Mouse (Mus musculus) inflammation-experienced regulatory T-cells (primary cell): ENCODE measurements around the gene Akap13. TPM values are rescaled to one million over a fixed set of nuclear protein-coding genes. Genes with fewer than 3 reads are reported as not detected.

Experiments used
- polyA plus RNA-seq, 2 experiments: library from polyadenylated mRNA; unstranded; fragments of 100-300 nt; shearing (Covaris generic); gene quantifications; one replicate each; pipeline ENCODE4 v1.2.1; 2017

The Akap13 gene
- 100 to 1,000 TPM; 266 to 306 TPM for polyA plus RNA-seq

DNA sequence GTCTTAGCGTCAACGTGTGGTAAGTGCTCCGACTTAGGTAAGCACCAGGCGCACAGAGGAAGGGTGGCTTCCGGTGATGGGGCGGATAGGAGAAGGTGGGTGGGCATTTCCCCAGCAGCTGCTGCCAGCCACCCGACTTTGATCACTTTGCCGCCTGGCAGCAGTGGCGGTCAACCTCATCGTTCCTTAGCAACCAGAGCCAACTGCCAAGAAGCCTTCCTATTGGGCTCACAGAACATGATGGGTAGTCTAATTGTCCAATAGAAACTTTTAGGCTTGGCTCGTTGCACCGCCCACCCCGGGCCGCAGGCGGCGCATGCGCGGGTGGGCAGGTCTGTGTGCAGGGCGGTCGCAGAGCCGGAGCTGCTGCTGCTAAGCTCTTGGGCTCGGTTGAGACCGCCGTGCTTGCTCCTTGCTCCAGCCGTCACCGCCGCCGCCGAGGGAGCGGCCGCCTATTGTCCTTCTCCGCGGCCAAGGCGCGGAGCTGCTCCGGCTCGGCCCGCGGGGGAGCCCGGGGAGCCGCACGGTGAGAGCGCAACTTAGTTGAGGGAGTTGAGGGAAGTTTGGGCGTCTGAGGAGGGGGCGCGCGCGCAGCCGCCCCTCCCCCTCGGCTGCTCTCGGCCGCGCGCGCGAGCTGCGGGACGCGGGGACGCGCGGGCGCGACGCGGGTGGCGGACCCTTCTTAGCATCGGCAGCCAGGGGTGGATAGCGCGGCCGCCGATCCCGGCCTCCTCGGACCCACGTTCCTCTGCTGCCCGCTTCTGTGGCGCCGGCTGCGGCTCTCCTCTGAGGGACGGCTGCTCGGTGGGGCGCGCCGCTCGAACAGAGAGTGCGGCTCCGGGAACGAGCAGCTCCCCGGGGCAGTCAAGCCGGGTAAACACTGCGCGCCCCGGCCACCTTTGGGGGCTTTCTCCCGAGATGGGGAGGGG, at the start of gene Akap13:
Akap13 (plus strand) TSS at position 312 of the 929 bp plus-strand sequence.

Other genes with a start within 250 kb of the Akap13 start
- gene Sv2b, start 146.3 kb upstream of the Akap13 start, polyA plus RNA-seq = 1 to 10 TPM in 1 of 2 experiments, under 1 TPM in 1; 0.02 to 2.8 TPM